Mouse (Mus musculus): ENCODE data around the gene Nmnat3. TPM values are rescaled to one million over a fixed set of nuclear protein-coding genes. Genes with fewer than 3 reads are reported as not detected.

Gene Nmnat3
- polyA plus RNA-seq, 1 experiment from 2014 or later: 10.3 TPM

DNA sequence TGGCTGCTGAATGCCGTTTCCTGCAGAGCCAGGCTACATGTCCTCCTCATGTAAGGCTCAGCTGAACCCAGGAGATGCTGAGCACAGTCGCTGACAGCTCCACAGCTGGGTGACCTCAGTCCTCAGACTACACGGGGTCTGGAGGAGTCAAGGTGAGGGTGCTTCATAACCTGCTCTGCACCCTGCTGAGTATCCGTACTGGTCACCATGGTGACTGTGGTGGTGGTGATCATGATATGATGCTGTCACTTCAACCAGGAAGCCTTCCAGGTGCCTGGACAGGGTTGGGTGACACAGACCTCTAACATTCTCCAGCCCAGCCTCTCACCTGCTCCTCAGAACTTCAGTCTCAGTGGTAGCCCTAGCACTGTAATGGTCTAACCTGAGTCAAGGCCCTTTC is 150.6 kb downstream of the Nmnat3 start:
- Histone ChIP-seq H3K36me3 (ENCODE audit: control insufficient read depth, insufficient read depth, low read length) (no peaks in the 10 kb centered on the region), H3K27ac (ENCODE audit: low read depth, low read length) (no peak overlapping the region), H3K9me3 (replicated peaks; ENCODE audit: control insufficient read depth, low read length) (no peaks in the 10 kb centered on the region), H3K9ac (ENCODE audit: low read depth, low read length) (no peak overlapping the region), H3K27me3 (ENCODE audit: control insufficient read depth, insufficient read depth, low read length) (no peaks in the 10 kb centered on the region), H3K4me3 (ENCODE audit: low read depth, low read length) (no peak overlapping the region), H3K4me1 (ENCODE audit: control insufficient read depth, insufficient read depth, low read length) (no peaks in the 10 kb centered on the region), H3K4me2 (no peak overlapping the region)
- WGBS (ENCODE audit: insufficient replicate concordance): 73% methylated on average over 4 of the region's 4 CpGs
- no peak for ATAC-seq (replicated peaks; ENCODE audit: insufficient number of reproducible peaks, low FRiP score, low TSS enrichment)

DNA sequence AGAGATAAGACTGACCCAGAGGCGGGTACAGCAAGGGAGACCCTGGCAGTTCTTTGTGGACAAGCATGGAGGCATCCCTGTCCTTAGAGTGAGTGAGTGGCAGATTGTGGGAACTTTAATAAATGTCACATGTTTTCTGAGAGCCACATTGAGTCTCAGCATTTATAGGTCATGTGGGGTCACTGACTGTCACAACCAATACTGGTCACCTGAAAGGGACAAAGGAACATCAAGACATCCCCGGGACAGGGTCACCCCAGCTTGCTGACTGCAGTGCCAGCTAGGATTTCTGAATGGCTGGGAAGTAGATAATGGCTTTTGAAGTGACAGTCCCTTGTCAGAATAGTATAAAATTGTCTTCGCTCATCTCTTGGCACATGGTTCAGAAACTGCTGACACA is 151.9 kb downstream of the Nmnat3 start:
- H3K9ac ChIP-seq (ENCODE audit: low read depth, low read length): no peak overlapping the region
- WGBS (ENCODE audit: insufficient replicate concordance): 55% methylated on average over 3 of the region's 3 CpGs
- H3K4me1 ChIP-seq (ENCODE audit: control insufficient read depth, insufficient read depth, low read length): no peaks in the 10 kb centered on the region
- no peak for ATAC-seq (replicated peaks; ENCODE audit: insufficient number of reproducible peaks, low FRiP score, low TSS enrichment)
- H3K27ac ChIP-seq (ENCODE audit: low read depth, low read length): no peak overlapping the region
- no peaks in the 10 kb centered on the region for H3K27me3 ChIP-seq (ENCODE audit: control insufficient read depth, insufficient read depth, low read length)
- H3K4me3 ChIP-seq (ENCODE audit: low read depth, low read length): no peak overlapping the region
- no peaks in the 10 kb centered on the region for H3K9me3 ChIP-seq (replicated peaks; ENCODE audit: control insufficient read depth, low read length)
- H3K36me3 ChIP-seq (ENCODE audit: control insufficient read depth, insufficient read depth, low read length): no peaks in the 10 kb centered on the region
- no peak overlapping the region for H3K4me2 ChIP-seq

DNA sequence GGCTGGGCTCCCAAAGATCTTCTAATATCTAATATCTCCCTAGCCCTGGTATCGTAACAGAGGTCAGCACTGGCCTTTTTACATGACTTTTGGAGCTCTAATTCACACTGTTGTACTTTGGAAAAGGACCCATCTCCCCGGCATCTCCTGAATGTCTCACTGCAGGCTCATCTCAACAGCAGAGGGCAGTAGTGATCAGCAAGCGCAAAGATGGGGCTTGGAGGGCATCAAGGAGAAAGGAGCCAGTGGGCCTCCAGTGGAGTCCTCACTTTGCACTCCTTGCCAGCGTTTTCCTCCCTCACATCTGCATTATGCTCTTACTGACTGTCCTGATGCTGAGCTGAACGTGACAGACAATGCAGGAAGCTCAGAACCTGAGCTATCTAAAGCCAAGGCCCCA is 155.4 kb downstream of the Nmnat3 start:
- 41% methylated on average over 5 of the region's 5 CpGs for WGBS (ENCODE audit: insufficient replicate concordance)
- H3K27ac ChIP-seq (ENCODE audit: low read depth, low read length): no peak overlapping the region

DNA sequence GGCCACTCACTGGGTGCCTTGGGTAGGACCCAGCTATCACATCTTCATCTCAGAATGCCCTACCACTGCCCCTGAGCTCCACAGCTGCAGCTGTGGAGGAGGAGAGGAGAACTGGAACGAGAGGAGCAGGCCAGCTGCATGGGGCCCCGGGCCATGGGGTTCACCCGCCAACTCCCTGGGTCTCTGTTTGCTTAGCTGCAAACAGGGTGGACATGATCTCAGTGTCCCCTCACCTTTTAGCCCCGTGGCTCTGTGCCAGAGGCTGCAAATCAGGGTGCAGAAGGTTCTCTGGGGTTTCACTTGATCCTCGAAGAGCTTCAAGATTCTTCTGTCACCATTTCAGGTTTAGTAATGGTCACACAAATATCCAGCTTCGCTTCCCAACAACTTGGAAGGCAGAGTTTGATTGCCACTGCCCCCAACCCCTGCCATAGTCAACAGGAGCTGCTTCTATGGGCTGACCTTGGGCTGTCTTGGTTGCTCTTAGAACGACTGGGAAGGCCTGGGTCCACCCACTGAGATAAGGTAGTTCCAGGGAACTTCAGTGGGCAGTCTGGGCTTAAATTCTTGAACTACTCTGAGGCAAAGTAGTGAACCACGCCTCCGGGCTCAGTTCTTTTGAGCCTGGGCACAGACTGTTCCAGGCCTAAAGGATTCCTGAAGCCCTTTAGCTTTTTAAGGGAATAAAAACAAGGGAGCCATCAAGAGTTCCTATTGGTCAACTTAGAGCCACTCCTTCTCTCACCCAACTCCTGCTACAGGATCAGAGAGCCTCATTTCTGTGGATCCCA is 158.3 kb downstream of the Nmnat3 start:
- WGBS (ENCODE audit: insufficient replicate concordance): 68% methylated on average over 9 of the region's 9 CpGs
- no peak overlapping the region for H3K4me2 ChIP-seq

More for the DNA sequence above, 155.4 kb downstream of the Nmnat3 start:
- Histone ChIP-seq H3K4me2 (no peak overlapping the region), H3K4me3 (ENCODE audit: low read depth, low read length) (no peak overlapping the region), H3K4me1 (ENCODE audit: control insufficient read depth, insufficient read depth, low read length) (no peaks in the 10 kb centered on the region), H3K36me3 (ENCODE audit: control insufficient read depth, insufficient read depth, low read length) (peaks cover 3% of the 10 kb centered on the region), H3K9me3 (replicated peaks; ENCODE audit: control insufficient read depth, low read length) (no peaks in the 10 kb centered on the region), H3K9ac (ENCODE audit: low read depth, low read length) (no peak overlapping the region), H3K27me3 (ENCODE audit: control insufficient read depth, insufficient read depth, low read length) (no peaks in the 10 kb centered on the region)
- ATAC-seq (replicated peaks; ENCODE audit: insufficient number of reproducible peaks, low FRiP score, low TSS enrichment): no peak

DNA sequence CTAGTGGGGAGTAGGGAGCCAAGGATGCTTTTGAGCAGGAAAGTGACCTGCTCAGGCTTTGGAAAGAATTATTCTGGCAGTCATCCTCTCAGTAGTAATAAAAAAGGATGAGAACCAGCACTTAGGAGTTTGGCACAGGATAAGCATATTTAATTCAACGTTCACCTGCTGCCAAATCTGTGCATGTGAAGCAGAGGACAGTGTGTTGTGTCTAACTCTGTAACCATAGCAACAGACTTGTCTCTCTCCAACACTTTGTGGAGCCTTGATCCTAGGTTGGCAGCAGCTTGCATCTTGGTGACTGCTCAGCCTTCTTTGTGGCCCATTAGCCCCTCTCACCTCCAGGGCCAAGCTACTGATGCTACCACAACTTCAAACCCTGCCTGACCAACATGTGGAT is 163.7 kb downstream of the Nmnat3 start:
- H3K4me1 ChIP-seq (ENCODE audit: control insufficient read depth, insufficient read depth, low read length): no peaks in the 10 kb centered on the region
- H3K9me3 ChIP-seq (replicated peaks; ENCODE audit: control insufficient read depth, low read length): no peaks in the 10 kb centered on the region
- WGBS (ENCODE audit: insufficient replicate concordance): 69% methylated on average over 1 of the region's 1 CpGs
- H3K27ac ChIP-seq (ENCODE audit: low read depth, low read length): no peak overlapping the region
- H3K27me3 ChIP-seq (ENCODE audit: control insufficient read depth, insufficient read depth, low read length): no peaks in the 10 kb centered on the region
- H3K4me2 ChIP-seq: no peak overlapping the region
- H3K4me3 ChIP-seq (ENCODE audit: low read depth, low read length): no peak overlapping the region
- H3K9ac ChIP-seq (ENCODE audit: low read depth, low read length): no peak overlapping the region
- H3K36me3 ChIP-seq (ENCODE audit: control insufficient read depth, insufficient read depth, low read length): peaks cover 2% of the 10 kb centered on the region
- ATAC-seq (replicated peaks; ENCODE audit: insufficient number of reproducible peaks, low FRiP score, low TSS enrichment): no peak

More for the DNA sequence above, 158.3 kb downstream of the Nmnat3 start:
- H3K27ac ChIP-seq (ENCODE audit: low read depth, low read length): no peak overlapping the region
- no peaks in the 10 kb centered on the region for H3K4me1 ChIP-seq (ENCODE audit: control insufficient read depth, insufficient read depth, low read length)
- no peaks in the 10 kb centered on the region for H3K27me3 ChIP-seq (ENCODE audit: control insufficient read depth, insufficient read depth, low read length)
- no peak overlapping the region for H3K9ac ChIP-seq (ENCODE audit: low read depth, low read length)
- peaks cover 3% of the 10 kb centered on the region for H3K36me3 ChIP-seq (ENCODE audit: control insufficient read depth, insufficient read depth, low read length)
- H3K9me3 ChIP-seq (replicated peaks; ENCODE audit: control insufficient read depth, low read length): no peaks in the 10 kb centered on the region
- H3K4me3 ChIP-seq (ENCODE audit: low read depth, low read length): no peak overlapping the region
- no peak for ATAC-seq (replicated peaks; ENCODE audit: insufficient number of reproducible peaks, low FRiP score, low TSS enrichment)

DNA sequence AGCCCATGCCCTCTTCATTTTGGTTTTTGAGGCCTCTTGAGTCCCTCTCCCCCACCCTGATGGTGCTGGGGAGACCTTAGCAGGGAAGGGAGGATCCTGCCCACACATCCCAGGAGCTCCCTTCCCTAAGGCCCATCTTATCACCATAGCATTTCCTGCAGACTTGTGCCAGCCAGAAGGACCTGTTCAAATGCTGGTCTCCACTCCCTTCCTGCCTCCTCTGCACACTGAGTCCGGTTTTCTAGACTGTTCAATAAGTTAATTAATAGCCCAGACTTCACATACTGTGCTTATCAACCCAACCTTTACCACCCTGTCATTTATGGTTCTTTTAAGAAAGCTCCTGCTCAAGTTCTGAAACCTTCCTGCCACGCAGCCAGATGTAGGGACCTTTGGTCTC is 179.5 kb downstream of the Nmnat3 start:
- 61% methylated on average over 2 of the region's 2 CpGs for WGBS (ENCODE audit: insufficient replicate concordance)
- no peaks in the 10 kb centered on the region for H3K9me3 ChIP-seq (replicated peaks; ENCODE audit: control insufficient read depth, low read length)
- no peak overlapping the region for H3K9ac ChIP-seq (ENCODE audit: low read depth, low read length)
- H3K36me3 ChIP-seq (ENCODE audit: control insufficient read depth, insufficient read depth, low read length): no peaks in the 10 kb centered on the region
- H3K4me2 ChIP-seq: no peak overlapping the region
- no peak for ATAC-seq (replicated peaks; ENCODE audit: insufficient number of reproducible peaks, low FRiP score, low TSS enrichment)
- H3K4me1 ChIP-seq (ENCODE audit: control insufficient read depth, insufficient read depth, low read length): no peaks in the 10 kb centered on the region
- H3K4me3 ChIP-seq (ENCODE audit: low read depth, low read length): no peak overlapping the region
- H3K27me3 ChIP-seq (ENCODE audit: control insufficient read depth, insufficient read depth, low read length): no peaks in the 10 kb centered on the region
- no peak overlapping the region for H3K27ac ChIP-seq (ENCODE audit: low read depth, low read length)

Other genes with a start within 250 kb of the Nmnat3 start
- 56.4 and 56.8 TPM in 2 replicates for gene Rbp1, start 135.5 kb downstream of the Nmnat3 start, polyA plus RNA-seq (2014; fragmentation: Nextera tagmentation; extraction: Ambion mirVana)
- gene Rbp2, start 198.7 kb downstream of the Nmnat3 start, polyA plus RNA-seq (2014; fragmentation: Nextera tagmentation; extraction: Ambion mirVana): 0.27 and 1.1 TPM in 2 replicates